Comparison of ENCODE assay signal across 13 mouse cellular contexts in genomic region chr1:20190444-20190843, GRCm38 (mm10).
DNase-seq lines count a peak whose midpoint lies in the region; ATAC-seq and TF ChIP-seq lines count a peak whose summit lies in the region.
"Had no signal": no experiment of that assay in that cellular context is flagged by ENCODE, and none has a peak within 500 bp of the region (broad histone marks: within the 10 kb centered on the region; RNA-seq: fewer than 3 reads in every experiment).

No protein-coding gene starts in this region.

- 35% methylated on average over 9 of the region's 9 CpGs for WGBS in kidney, embryonic 16.5 days
- 18% methylated on average over 9 of the region's 9 CpGs for WGBS in forebrain, embryonic 16.5 days
- 16% methylated on average over 9 of the region's 9 CpGs for WGBS in neural tube, embryonic 13.5 days
- 63% methylated on average over 9 of the region's 9 CpGs for WGBS in intestine, postnatal 0 days
- 69% methylated on average over 9 of the region's 9 CpGs for WGBS in liver, embryonic 11.5 days

- DNase-seq in kidney, adult 18-20 months: no peak
- DNase-seq in mesoderm, embryonic 11.5 days (ENCODE audit: low read depth, low spot score): peak; percentile 18
- DNase-seq in liver: no peak
- DNase-seq in liver, embryonic 11.5 days (ENCODE audit: low spot score): no peak
- DNase-seq: cerebellum, postnatal 36 days; kidney, postnatal 10 days; layer of hippocampus, postnatal 36 days; lung, postnatal 36 days had no signal

- no peak overlapping the region for H3K4me3 ChIP-seq in kidney, embryonic 16.5 days (ENCODE audit: low read length)
- no peak overlapping the region for H3K4me3 ChIP-seq in forebrain, embryonic 16.5 days (replicated peaks; ENCODE audit: low read length)
- H3K4me3 ChIP-seq in neural tube, embryonic 13.5 days: no peak overlapping the region
- no peak overlapping the region for H3K4me3 ChIP-seq in intestine, postnatal 0 days (ENCODE audit: low read depth, low read length)
- no peak overlapping the region for H3K4me3 ChIP-seq in liver, embryonic 11.5 days (ENCODE audit: low read depth, low read length)
- H3K4me3 ChIP-seq: liver, embryonic 12.5 days had no signal

- H3K27ac ChIP-seq in kidney, embryonic 16.5 days (ENCODE audit: low read length): 0 out of 2 replicates have a peak overlapping the region, but pooled peaks have one; percentile 34
- no peak overlapping the region for H3K27ac ChIP-seq in forebrain, embryonic 16.5 days (ENCODE audit: low read length)
- no peak overlapping the region for H3K27ac ChIP-seq in neural tube, embryonic 13.5 days (replicated peaks)
- no peak overlapping the region for H3K27ac ChIP-seq in intestine, postnatal 0 days (ENCODE audit: low read depth, low read length)
- H3K27ac ChIP-seq in liver, embryonic 11.5 days (ENCODE audit: low read depth, low read length): no peak overlapping the region
- H3K27ac ChIP-seq: liver, embryonic 12.5 days had no signal

- no peak for TF ChIP-seq CTCF in intestine, postnatal 0 days (IDR thresholded peaks at IDR 0.05; ENCODE audit: low read depth)

- no peak overlapping the region for H3K4me2 ChIP-seq in kidney, embryonic 16.5 days (replicated peaks; ENCODE audit: low read depth, low read length)
- no peak overlapping the region for H3K4me2 ChIP-seq in forebrain, embryonic 16.5 days (ENCODE audit: low read length)
- H3K4me2 ChIP-seq in neural tube, embryonic 13.5 days: peak overlapping the region; percentile 24; the same call in 1 of the 2 replicates
- no peak overlapping the region for H3K4me2 ChIP-seq in intestine, postnatal 0 days (replicated peaks; ENCODE audit: low read depth)
- H3K4me2 ChIP-seq in liver, embryonic 11.5 days: no peak overlapping the region
- H3K4me2 ChIP-seq: liver, embryonic 12.5 days had no signal

- no peak overlapping the region for H3K9ac ChIP-seq in kidney, embryonic 16.5 days (replicated peaks; ENCODE audit: low read length)
- no peak overlapping the region for H3K9ac ChIP-seq in forebrain, embryonic 16.5 days (replicated peaks; ENCODE audit: low read depth, low read length)
- H3K9ac ChIP-seq in neural tube, embryonic 13.5 days: no peak overlapping the region
- H3K9ac ChIP-seq in intestine, postnatal 0 days (ENCODE audit: low read depth, low read length): no peak overlapping the region
- no peak overlapping the region for H3K9ac ChIP-seq in liver, embryonic 11.5 days (ENCODE audit: low read depth, low read length)
- H3K9ac ChIP-seq: liver, embryonic 12.5 days had no signal

- H3K9me3 ChIP-seq in kidney, embryonic 16.5 days (ENCODE audit: low read length): no peaks in the 10 kb centered on the region
- no peaks in the 10 kb centered on the region for H3K9me3 ChIP-seq in forebrain, embryonic 16.5 days (ENCODE audit: control insufficient read depth, low read length)
- H3K9me3 ChIP-seq in neural tube, embryonic 13.5 days: no peaks in the 10 kb centered on the region
- H3K9me3 ChIP-seq in intestine, postnatal 0 days (ENCODE audit: control insufficient read depth): no peaks in the 10 kb centered on the region
- no peaks in the 10 kb centered on the region for H3K9me3 ChIP-seq in liver, embryonic 11.5 days (ENCODE audit: control insufficient read depth, low read length)
- H3K9me3 ChIP-seq: liver, embryonic 12.5 days had no signal

- ATAC-seq in kidney, embryonic 16.5 days (ENCODE audit: low FRiP score, low TSS enrichment): no peak
- 0 out of 2 replicates have a peak, but pooled peaks have one; percentile 38 for ATAC-seq in forebrain, embryonic 16.5 days
- no peak for ATAC-seq in neural tube, embryonic 13.5 days (ENCODE audit: low read depth)
- ATAC-seq in intestine, postnatal 0 days: no peak
- ATAC-seq in liver, embryonic 11.5 days (replicated peaks; ENCODE audit: low FRiP score): no peak
- ATAC-seq: liver, embryonic 12.5 days had no signal

- H3K27me3 ChIP-seq in kidney, embryonic 16.5 days (ENCODE audit: insufficient read depth, low read length): no peaks in the 10 kb centered on the region
- no peaks in the 10 kb centered on the region for H3K27me3 ChIP-seq in forebrain, embryonic 16.5 days (replicated peaks; ENCODE audit: control insufficient read depth, insufficient read depth, low read length)
- no peaks in the 10 kb centered on the region for H3K27me3 ChIP-seq in neural tube, embryonic 13.5 days
- no peaks in the 10 kb centered on the region for H3K27me3 ChIP-seq in intestine, postnatal 0 days (replicated peaks; ENCODE audit: control insufficient read depth, insufficient read depth, low read length)
- H3K27me3 ChIP-seq in liver, embryonic 11.5 days (replicated peaks; ENCODE audit: control insufficient read depth, insufficient read depth, low read length): no peaks in the 10 kb centered on the region
- H3K27me3 ChIP-seq: liver, embryonic 12.5 days had no signal

- no peaks in the 10 kb centered on the region for H3K36me3 ChIP-seq in kidney, embryonic 16.5 days (ENCODE audit: insufficient read depth, low read length)
- H3K36me3 ChIP-seq in forebrain, embryonic 16.5 days (ENCODE audit: control insufficient read depth, insufficient read depth): no peaks in the 10 kb centered on the region
- no peaks in the 10 kb centered on the region for H3K36me3 ChIP-seq in neural tube, embryonic 13.5 days
- H3K36me3 ChIP-seq in intestine, postnatal 0 days (ENCODE audit: control insufficient read depth, insufficient read depth): no peaks in the 10 kb centered on the region
- no peaks in the 10 kb centered on the region for H3K36me3 ChIP-seq in liver, embryonic 11.5 days (ENCODE audit: control insufficient read depth, insufficient read depth, low read length)
- H3K36me3 ChIP-seq: liver, embryonic 12.5 days had no signal

- no peaks in the 10 kb centered on the region for H3K4me1 ChIP-seq in kidney, embryonic 16.5 days (ENCODE audit: insufficient read depth, low read length)
- H3K4me1 ChIP-seq in forebrain, embryonic 16.5 days (replicated peaks; ENCODE audit: control insufficient read depth, insufficient read depth, low read length): 0 out of 2 replicates have a peak, but pooled peaks cover 2% of the 10 kb centered on the region
- H3K4me1 ChIP-seq in neural tube, embryonic 13.5 days (replicated peaks): 0 out of 2 replicates have a peak, but pooled peaks cover 6% of the 10 kb centered on the region
- no peaks in the 10 kb centered on the region for H3K4me1 ChIP-seq in intestine, postnatal 0 days (replicated peaks; ENCODE audit: control insufficient read depth, insufficient read depth, low read length)
- no peaks in the 10 kb centered on the region for H3K4me1 ChIP-seq in liver, embryonic 11.5 days (replicated peaks; ENCODE audit: control insufficient read depth, insufficient read depth, low read length)
- H3K4me1 ChIP-seq: liver, embryonic 12.5 days had no signal
